Mouse (Mus musculus) olfactory bulb, adult 2 months (tissue): ENCODE measurements around the gene Ap2b1.

Experiments
- CTCF ChIP-seq: fragments of 200-500 bp; IDR thresholded peaks from 2 replicates; pipeline ENCODE4 v1.5.1; 2012; ENCODE audit warnings: low read depth, mild to moderate bottlenecking, low read length, moderate library complexity; ENCODE audit not compliant: insufficient read depth
- POLR2A ChIP-seq: fragments of 200-500 bp; IDR thresholded peaks from 2 replicates; pipeline ENCODE4 v1.6.1; 2012; ENCODE audit warnings: mild to moderate bottlenecking, low read depth, low read length, moderate library complexity; ENCODE audit not compliant: insufficient read depth

DNA sequence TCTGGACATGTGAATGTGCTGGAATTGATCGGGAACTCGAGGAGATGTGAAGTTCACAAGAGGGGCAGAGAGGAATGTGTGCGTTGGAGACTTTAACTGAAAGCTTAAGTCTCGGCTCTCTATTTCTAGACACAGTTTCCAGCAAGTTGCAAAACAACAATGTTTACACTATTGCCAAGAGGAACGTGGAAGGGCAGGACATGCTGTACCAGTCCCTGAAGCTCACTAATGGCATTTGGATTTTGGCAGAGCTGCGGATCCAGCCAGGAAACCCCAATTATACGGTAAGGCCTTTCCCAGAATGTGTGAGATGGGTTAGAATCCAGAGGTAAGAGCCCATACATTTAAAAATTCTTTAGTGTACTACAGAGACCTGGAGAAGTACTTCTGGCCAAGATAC is 98.8 kb downstream of the Ap2b1 start:
- TF ChIP-seq POLR2A: no peak
- no peak for TF ChIP-seq CTCF
